Mouse (Mus musculus) embryonic facial prominence, embryonic 12.5 days (tissue): Measurements from ENCODE around the gene Dennd4b. TPM values are rescaled to one million over a fixed set of nuclear protein-coding genes. Genes with fewer than 3 reads are reported as not detected.
"Not testable (repeated sequence)": the region's sequence is repeated elsewhere in the genome, so short reads cannot be mapped to it uniquely, and the experiment has no call there.

Experiments
- ATAC-seq: fragments of 200-750 bp; cut with Nextera tagmentation; 2 replicates; pipeline ENCODE4 v1.8.0; 2017; ENCODE audit not compliant: insufficient number of reproducible peaks, insufficient read depth, low FRiP score, low TSS enrichment
- H3K27ac ChIP-seq: fragments of 300-500 bp; sonication (generic); 2 replicates; pipeline ENCODE4 v1.5.1; 2016; ENCODE audit warnings: mild to moderate bottlenecking
- H3K27me3 ChIP-seq: fragments of 300-500 bp; sonication (generic); 2 replicates; pipeline ENCODE4 v1.6.1; 2016; ENCODE audit warnings: mild to moderate bottlenecking, moderate library complexity
- H3K36me3 ChIP-seq: fragments of 300-500 bp; sonication (generic); 2 replicates; pipeline ENCODE4 v1.6.1; 2016; ENCODE audit warnings: mild to moderate bottlenecking
- H3K4me1 ChIP-seq: fragments of 300-500 bp; sonication (generic); 2 replicates; pipeline ENCODE4 v1.6.1; 2016
- H3K4me2 ChIP-seq: fragments of 300-500 bp; sonication (generic); replicated peaks from 2 replicates; pipeline ENCODE4 v1.6.1; 2016; ENCODE audit warnings: mild to moderate bottlenecking, moderate library complexity
- H3K4me3 ChIP-seq: fragments of 300-500 bp; sonication (generic); 2 replicates; pipeline ENCODE4 v1.5.1; 2016; ENCODE audit warnings: mild to moderate bottlenecking
- H3K9ac ChIP-seq: fragments of 300-500 bp; sonication (generic); 2 replicates; pipeline ENCODE4 v1.6.1; 2016; ENCODE audit warnings: mild to moderate bottlenecking, moderate library complexity
- H3K9me3 ChIP-seq: fragments of 300-500 bp; sonication (generic); 2 replicates; pipeline ENCODE4 v1.6.1; 2016; ENCODE audit warnings: mild to moderate bottlenecking, moderate library complexity
- WGBS: fragments of 180-500 bp; shearing (Covaris S2); methylation state at CpG from one replicate; pipeline ENCODE4 v1.1.7; 2016; 5-methylcytosine and 5-hydroxymethylcytosine counted together
- polyA plus RNA-seq: library from polyadenylated mRNA; unstranded; fragments of >200 nt; fragmentation: Nextera tagmentation; extraction: Ambion mirVana; gene quantifications from 2 replicates; pipeline ENCODE4 v1.2.1, GENCODE M21; 2016

The Dennd4b gene
- polyA plus RNA-seq, 1 experiment from 2014 or later = 5.7 TPM

DNA sequence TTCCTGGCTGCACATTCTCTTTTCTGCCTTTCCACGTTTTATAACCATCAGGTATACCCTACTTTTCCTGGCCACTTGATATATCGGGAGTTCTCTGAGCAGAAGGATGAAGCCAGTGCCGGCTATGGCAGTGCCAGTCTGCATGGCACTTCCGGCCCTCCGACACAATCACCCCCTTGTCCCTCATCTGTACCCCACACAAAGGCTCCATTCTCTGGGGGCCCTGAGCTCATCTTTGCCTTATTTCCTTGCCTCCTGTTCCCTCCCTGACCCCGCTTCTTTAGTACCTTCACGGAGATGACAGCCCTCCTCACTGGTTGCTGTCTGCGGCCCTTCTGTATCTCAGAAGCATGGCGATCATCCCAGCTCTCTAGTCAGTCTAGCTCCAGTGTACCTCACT lies 15.7 kb downstream of the Dennd4b start:
- H3K27me3 ChIP-seq = no peaks in the 10 kb centered on the region
- H3K36me3 ChIP-seq = peaks cover 42% of the 10 kb centered on the region

DNA sequence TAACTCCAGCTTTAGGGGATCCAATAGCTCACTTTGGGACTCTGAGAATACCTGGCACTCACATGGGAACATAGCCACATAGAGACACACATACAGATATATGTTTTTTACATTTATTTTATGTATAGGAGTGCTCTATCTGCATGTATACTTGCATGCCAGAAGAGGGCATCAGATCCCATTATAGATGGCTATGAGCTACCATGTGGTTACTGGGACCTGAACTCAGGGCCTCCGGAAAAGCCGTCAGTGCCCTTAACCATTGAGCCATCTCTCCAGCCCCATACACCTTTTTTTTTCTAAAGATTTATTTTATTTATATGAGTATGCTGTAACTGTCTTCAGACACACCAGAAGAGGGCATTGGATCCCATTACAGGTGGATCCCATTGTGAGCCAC lies 19.2 kb downstream of the Dennd4b start:
- no peak for ATAC-seq
- peaks cover 19% of the 10 kb centered on the region for H3K36me3 ChIP-seq
- no peak overlapping the region for H3K4me3 ChIP-seq
- no peak overlapping the region for H3K27ac ChIP-seq
- no peaks in the 10 kb centered on the region for H3K9me3 ChIP-seq
- H3K4me2 ChIP-seq = no peak overlapping the region
- no peaks in the 10 kb centered on the region for H3K27me3 ChIP-seq
- WGBS = 91% methylated on average over 2 of the region's 2 CpGs
- no peak overlapping the region for H3K9ac ChIP-seq
- no peaks in the 10 kb centered on the region for H3K4me1 ChIP-seq

More for the DNA sequence above, 15.7 kb downstream of the Dennd4b start:
- no peaks in the 10 kb centered on the region for H3K4me1 ChIP-seq
- no peak overlapping the region for H3K4me2 ChIP-seq
- no peak overlapping the region for H3K27ac ChIP-seq
- H3K9ac ChIP-seq = no peak overlapping the region
- no peaks in the 10 kb centered on the region for H3K9me3 ChIP-seq
- no peak for ATAC-seq
- H3K4me3 ChIP-seq = no peak overlapping the region
- 62% methylated on average over 9 of the region's 9 CpGs for WGBS

DNA sequence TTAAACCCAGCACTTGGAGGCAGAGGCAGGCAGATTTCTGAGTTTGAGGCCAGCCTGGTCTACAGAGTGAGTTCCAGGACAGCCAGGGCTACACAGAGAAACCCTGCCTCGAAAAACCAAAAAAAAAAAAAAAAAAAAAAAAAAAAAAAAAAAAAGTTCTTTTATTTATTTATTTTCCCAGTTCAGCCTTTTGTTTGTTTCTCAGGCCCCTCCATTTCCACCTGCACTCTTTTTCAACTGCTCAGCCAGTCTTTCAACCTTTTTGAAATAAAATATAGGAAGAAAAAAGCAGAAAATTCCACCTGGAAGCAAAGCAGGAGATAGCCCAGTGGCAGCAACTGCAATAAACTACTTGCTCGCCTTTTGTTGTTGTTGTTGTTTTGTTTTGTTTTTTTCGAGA lies 24.4 kb downstream of the Dennd4b start:
- not testable (repeated sequence) for H3K36me3 ChIP-seq, ATAC-seq
- 66% methylated on average over 3 of the region's 3 CpGs for WGBS

DNA sequence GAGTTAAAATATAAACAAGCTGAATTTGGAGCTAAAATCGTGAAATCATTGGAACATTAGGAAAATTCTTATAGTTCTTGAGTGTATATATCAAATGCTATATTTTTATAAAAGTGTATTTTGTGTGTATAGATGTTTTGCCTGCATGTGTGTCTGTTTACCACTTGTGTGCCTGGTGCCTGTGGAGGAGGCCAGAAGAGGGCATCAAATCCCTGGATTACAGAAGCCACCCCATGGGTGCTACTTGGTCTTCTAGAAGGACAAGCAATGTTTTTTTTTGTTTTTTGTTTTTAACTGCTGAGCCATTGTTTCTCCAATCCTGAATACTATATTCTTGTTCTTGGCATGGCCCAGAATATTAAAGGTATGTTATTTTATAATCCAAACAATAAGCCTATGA lies 25.6 kb downstream of the Dennd4b start:
- H3K27ac ChIP-seq = no peak overlapping the region
- H3K9me3 ChIP-seq = no peaks in the 10 kb centered on the region
- ATAC-seq = no peak
- H3K4me3 ChIP-seq = no peak overlapping the region
- no peaks in the 10 kb centered on the region for H3K27me3 ChIP-seq
- H3K36me3 ChIP-seq = no peaks in the 10 kb centered on the region
- 81% methylated on average over 1 of the region's 1 CpGs for WGBS
- H3K4me1 ChIP-seq = peaks cover 11% of the 10 kb centered on the region
- no peak overlapping the region for H3K4me2 ChIP-seq
- no peak overlapping the region for H3K9ac ChIP-seq

More for the DNA sequence above, 24.4 kb downstream of the Dennd4b start:
- H3K4me1 ChIP-seq, H3K4me3 ChIP-seq, H3K4me2 ChIP-seq, H3K27me3 ChIP-seq, H3K9me3 ChIP-seq, H3K27ac ChIP-seq, H3K9ac ChIP-seq: not testable (repeated sequence)

DNA sequence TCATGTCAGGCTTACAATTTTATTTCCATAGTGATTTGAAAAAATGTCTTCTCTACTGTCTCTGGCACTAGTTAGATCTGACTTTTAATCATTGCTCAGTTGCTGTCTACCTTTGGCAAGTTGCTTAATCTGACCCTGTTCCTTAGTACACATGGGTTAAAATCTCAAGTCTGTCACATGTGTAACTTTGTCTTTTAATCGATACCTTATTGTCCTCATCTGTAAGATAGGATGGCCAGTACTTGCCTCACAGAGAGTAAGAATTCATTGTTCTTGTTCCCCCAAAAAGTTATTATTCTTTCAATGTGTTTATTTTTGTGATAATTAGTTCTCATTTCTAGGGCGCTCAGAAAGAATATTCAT lies 27.0 kb downstream of the Dennd4b start:
- no peak for ATAC-seq
- Histone ChIP-seq H3K4me3 (peak overlapping the region; percentile 69), H3K4me1 (peaks cover 11% of the 10 kb centered on the region)

DNA sequence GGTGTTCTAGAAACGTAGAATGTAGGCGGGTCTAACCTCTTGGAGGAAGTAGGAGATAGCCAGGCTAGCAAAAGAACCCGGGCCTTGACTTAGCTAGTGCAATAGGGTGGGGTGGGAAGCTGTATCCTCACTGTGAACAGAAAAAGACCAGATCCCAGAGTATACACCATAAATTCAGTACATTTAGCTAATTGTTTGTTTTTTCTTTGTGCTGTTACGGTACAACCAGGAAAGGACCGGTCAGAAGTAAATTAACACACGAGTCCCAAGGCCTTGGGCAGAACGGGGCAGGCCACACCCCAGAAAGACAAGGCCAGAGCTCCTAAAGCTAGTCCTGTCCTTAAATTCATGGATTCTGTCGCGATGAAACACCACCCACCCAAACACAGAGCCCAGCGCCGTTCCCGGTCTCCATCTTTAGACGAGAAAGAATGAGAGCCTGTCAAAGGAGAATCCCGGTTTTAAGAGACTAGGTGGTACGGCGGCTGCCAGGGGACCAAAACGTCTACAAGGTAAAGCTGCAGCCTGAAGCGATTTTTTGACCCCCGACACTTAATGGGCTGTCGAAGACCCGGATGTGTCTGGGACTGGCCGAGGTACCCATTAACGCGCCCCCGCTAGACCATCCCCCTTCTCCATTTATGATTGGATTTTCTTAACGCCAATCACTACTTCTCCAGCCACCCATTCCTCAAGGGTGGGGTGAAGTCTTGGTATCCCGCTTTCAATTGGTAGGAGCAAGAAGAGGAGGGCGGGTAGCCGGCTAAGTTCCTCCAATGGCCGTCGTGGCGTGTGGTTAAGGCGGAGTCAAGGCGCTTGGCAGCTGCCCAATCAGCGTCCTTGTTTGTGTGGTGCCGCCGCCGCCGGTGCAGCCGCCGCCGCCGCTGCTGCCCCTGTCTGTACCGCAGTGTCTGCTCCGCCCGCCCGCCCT lies 27.6 kb downstream of the Dennd4b start, which contains the start of gene Gatad2b:
Gene Gatad2b, plus strand, starts transcription at position 834 of the 931 bp plus-strand sequence.
- peak within 1 kb of the TSS; percentile 69 for H3K4me3 ChIP-seq
- peak within 1 kb of the TSS; percentile 97 for H3K27ac ChIP-seq
- H3K4me1 ChIP-seq = peaks cover 11% of the 10 kb centered on the region
- no peaks in the 10 kb centered on the region for H3K27me3 ChIP-seq
- H3K36me3 ChIP-seq = no peaks in the 10 kb centered on the region
- under 1% methylated on average over 45 of the region's 47 CpGs for WGBS
- ATAC-seq = peak; percentile 98
- peak within 1 kb of the TSS; percentile 66 for H3K4me2 ChIP-seq
- H3K9me3 ChIP-seq = no peaks in the 10 kb centered on the region
- peak within 1 kb of the TSS; percentile 74 for H3K9ac ChIP-seq

More for the DNA sequence above, 27.0 kb downstream of the Dennd4b start:
- Histone ChIP-seq H3K27me3 (no peaks in the 10 kb centered on the region), H3K27ac (peak overlapping the region; percentile 97), H3K9ac (peak overlapping the region; percentile 74), H3K36me3 (no peaks in the 10 kb centered on the region), H3K9me3 (no peaks in the 10 kb centered on the region), H3K4me2 (peak overlapping the region; percentile 58)
- WGBS = 38% methylated on average over 2 of the region's 2 CpGs

DNA sequence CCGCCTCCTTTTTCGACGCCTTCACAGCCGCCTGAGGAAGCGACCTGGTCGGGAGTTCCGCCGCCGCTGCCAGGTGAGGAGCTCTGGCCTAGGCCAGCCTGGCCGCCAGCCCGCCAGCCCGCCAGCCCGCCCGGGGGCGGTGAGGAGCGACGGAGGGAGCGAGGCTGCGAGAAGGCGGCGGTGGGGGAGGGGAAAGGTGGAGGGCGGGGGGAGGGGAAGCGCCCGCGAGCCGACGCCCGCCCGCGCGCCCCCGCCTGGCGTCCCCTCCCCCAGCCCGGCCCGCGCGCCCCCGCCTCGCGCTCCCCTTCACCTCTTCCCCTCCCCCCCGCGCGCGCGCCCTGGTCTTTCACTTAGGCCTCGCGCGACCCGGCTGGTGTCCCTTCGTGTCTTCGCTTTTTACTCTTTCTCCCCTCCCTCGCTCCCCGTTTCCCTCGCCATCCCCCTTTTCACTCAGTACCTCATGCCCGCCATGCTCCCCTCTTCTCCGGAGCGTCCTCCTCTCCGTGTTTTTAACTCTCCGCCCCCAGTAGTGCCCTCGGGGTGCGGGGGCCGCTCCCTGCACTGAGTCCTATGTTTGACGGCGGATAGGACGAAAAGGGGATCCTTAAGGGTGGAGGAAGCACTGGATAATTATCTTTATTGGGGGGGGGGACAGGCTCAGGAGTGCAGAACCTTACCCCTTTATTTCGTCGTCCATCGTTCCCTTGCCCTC lies 28.5 kb downstream of the Dennd4b start:
- H3K9me3 ChIP-seq = no peaks in the 10 kb centered on the region
- WGBS = under 1% methylated on average over 30 of the region's 68 CpGs
- H3K27ac ChIP-seq = peak overlapping the region; percentile 97
- peak overlapping the region; percentile 66 for H3K4me2 ChIP-seq
- peak overlapping the region; percentile 73 for H3K9ac ChIP-seq
- peaks cover 11% of the 10 kb centered on the region for H3K4me1 ChIP-seq
- ATAC-seq = peak; percentile 57
- H3K36me3 ChIP-seq = no peaks in the 10 kb centered on the region
- H3K27me3 ChIP-seq = no peaks in the 10 kb centered on the region
- peak overlapping the region; percentile 69 for H3K4me3 ChIP-seq

DNA sequence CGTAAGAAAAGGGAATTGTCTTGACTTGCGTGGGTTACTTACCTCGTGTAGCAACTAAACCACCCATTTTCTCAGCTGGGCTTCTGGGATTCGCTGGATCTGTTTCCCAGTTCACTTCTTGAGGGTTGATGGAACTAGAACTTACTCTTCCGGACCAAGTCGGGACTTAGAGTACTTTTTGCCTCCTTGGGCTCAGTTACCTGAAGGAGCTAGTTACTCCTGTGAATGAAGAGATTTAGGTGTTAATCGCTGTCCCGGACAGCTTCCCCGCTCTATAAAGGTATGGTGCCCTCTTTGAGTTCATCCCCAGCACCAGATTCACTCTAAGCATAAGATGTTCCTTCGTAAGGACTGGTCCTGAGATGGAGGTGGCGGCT lies 29.1 kb downstream of the Dennd4b start:
- 2% methylated on average over 11 of the region's 11 CpGs for WGBS
- Histone ChIP-seq H3K4me2 (peak overlapping the region; percentile 66), H3K27me3 (no peaks in the 10 kb centered on the region), H3K9ac (peak overlapping the region; percentile 73), H3K4me3 (peak overlapping the region; percentile 69), H3K36me3 (no peaks in the 10 kb centered on the region), H3K27ac (peak overlapping the region; percentile 97), H3K9me3 (no peaks in the 10 kb centered on the region), H3K4me1 (peaks cover 11% of the 10 kb centered on the region)
- no peak for ATAC-seq

DNA sequence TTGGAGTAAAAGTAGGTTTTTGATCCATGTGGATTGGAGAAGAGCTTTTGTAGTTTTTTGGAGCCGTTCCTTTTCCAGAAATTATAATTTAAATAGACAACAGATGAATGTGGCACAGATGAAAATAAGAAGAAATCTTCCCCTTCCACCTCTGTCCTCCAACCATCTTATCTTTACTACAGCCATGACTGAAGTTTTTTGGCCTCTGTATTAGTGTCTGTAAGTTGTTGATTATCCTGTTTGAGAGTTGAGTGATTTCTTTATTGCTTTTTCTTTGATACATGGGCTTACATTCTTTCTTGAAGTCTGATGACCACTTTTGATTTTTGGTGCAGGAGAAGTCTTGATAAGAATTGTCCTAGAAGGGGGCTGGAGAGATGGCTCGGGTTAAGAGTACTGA lies 29.7 kb downstream of the Dennd4b start:
- Histone ChIP-seq H3K36me3 (no peaks in the 10 kb centered on the region), H3K4me1 (peaks cover 11% of the 10 kb centered on the region), H3K9me3 (no peaks in the 10 kb centered on the region), H3K27me3 (no peaks in the 10 kb centered on the region), H3K4me2 (peak overlapping the region; percentile 66), H3K4me3 (peak overlapping the region; percentile 69), H3K9ac (peak overlapping the region; percentile 73), H3K27ac (0 out of 2 replicates have a peak overlapping the region, but pooled peaks have one; percentile 97)
- 67% methylated on average over 2 of the region's 2 CpGs for WGBS
- ATAC-seq = no peak

DNA sequence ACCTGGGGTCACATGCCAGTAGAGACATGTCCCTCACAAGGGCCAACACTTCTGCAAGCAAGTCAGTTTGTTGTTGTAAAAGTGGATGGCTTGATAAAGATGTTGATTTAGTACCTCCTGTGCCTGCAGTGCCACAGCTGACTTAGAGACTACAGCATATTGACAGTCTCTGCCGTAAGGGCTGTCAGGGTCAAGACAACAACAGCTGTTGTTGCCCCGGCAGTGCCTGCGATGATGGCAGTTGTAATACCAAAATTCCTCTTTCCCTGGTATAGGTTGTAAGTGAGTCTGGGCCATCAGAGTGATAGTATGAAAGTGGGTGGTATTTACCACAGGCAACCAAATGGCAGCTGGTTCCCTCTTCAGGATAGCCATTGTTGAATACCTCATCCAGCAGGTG lies 40.8 kb downstream of the Dennd4b start:
- WGBS = 78% methylated on average over 3 of the region's 3 CpGs
- Histone ChIP-seq H3K9me3 (no peaks in the 10 kb centered on the region), H3K27ac (no peak overlapping the region), H3K27me3 (no peaks in the 10 kb centered on the region), H3K4me3 (no peak overlapping the region), H3K36me3 (no peaks in the 10 kb centered on the region), H3K4me2 (no peak overlapping the region), H3K4me1 (no peaks in the 10 kb centered on the region), H3K9ac (no peak overlapping the region)
- no peak for ATAC-seq

DNA sequence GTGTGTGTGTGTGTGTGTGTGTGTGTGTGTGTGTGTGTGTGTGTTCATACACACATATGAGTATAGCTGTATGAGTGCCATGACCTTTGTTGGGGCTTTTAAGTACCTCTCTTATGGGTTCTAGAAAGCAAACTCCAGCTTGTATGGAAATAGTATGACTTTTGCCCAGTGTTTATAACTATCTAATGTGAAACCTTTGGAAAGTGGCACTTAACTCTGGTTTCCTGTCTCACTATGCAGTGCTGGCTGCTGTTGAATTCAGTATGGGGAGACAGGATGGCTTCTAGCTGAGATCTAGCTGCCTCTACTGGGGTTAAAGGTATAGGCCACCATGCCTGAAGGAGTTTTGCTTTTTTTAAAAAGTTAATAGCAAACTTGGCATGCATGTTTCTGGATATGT lies 44.6 kb downstream of the Dennd4b start:
- Histone ChIP-seq H3K9me3 (no peaks in the 10 kb centered on the region), H3K4me2 (no peak overlapping the region), H3K4me1 (no peaks in the 10 kb centered on the region), H3K9ac (no peak overlapping the region), H3K36me3 (no peaks in the 10 kb centered on the region), H3K4me3 (no peak overlapping the region), H3K27ac (no peak overlapping the region), H3K27me3 (no peaks in the 10 kb centered on the region)
- no peak for ATAC-seq

DNA sequence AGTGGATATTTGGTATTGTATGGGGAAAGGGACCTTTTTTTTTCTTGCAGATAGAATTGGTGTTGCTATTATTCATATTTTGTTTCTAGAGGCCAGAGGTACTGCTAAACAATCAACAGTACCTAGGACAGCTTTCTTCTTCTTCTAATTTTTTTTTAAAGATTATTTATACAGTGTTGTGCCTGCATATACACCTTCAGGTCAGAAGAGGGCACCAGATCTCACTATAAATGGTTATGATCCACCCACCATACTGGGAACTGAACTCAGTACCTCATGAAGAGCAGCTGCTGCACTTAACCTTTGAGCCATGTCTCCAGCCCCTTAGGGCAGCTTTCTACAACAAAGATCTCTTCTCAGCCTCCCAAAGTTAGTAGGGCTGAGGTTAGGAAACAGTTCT lies 48.4 kb downstream of the Dennd4b start:
- Histone ChIP-seq H3K4me1 (no peaks in the 10 kb centered on the region), H3K36me3 (no peaks in the 10 kb centered on the region), H3K9ac (no peak overlapping the region), H3K27me3 (no peaks in the 10 kb centered on the region), H3K4me3 (no peak overlapping the region), H3K9me3 (no peaks in the 10 kb centered on the region), H3K27ac (no peak overlapping the region), H3K4me2 (no peak overlapping the region)
- ATAC-seq = no peak
